Comparison of ENCODE assay signal across 8 mouse cellular contexts in the genomic region with DNA sequence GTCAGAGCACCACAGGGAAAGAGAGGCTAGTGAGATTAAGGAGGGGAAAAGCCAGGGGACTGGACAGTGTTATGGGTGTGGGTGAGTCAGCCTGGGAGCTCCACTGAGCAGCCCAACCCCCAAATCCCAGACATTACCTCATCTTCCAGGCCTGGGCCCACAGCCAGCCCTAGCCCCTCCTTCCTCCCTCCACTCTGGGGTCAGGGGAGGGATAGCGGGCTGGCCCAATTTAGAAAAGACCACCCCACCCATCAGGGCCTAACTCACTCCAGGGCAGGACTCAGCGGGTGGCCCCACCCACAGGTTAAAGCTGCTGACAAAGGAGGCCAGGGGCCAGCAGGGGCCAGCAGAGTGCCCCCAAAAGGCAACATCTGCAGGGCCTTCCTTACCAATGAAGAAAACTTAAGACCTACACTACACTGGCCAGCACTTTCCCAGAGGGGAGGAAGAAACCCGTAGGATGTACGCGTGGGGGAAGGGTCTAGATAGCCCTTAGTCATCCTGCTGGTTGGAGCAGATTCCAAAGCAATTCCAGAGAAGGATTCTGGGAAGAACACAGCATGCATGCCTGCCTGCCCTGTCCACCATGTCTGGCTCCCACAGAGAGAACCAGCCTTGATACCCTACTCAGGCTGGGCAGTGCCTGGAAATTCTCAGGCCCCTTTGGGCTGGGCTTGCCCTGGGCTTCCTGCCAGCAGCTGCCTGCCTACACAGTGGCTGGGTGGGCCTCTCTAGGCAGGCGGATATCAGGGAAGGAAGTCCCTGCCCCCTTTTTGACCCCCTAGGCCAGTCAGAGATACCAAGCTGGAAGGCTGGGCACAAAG. TPM values are rescaled to one million over a fixed set of nuclear protein-coding genes. Genes with fewer than 3 reads are reported as not detected.
DNase-seq lines count a peak whose midpoint lies in the region; ATAC-seq and TF ChIP-seq lines count a peak whose summit lies in the region.

No protein-coding gene starts in this region.

- DNase-seq in adrenal gland, adult (ENCODE audit: inconsistent age in 2 of 2, low spot score in 1 of 2): peak; percentile 80 to 86
- no peak for DNase-seq in adrenal gland, postnatal 4 days (ENCODE audit: low spot score in 2 of 2)
- DNase-seq in embryonic facial prominence, embryonic 10.5 days (ENCODE audit: low spot score): peak; percentile 83
- DNase-seq in heart, embryonic 10.5 days (ENCODE audit: low spot score): peak; percentile 95
- peak; percentile 89 for DNase-seq in lung, postnatal 14 days
- DNase-seq in left cerebral cortex, adult 9 months (ENCODE audit: low spot score in 2 of 2): no peak

- H3K27ac ChIP-seq in embryonic facial prominence, embryonic 10.5 days (replicated peaks): peak overlapping the region; percentile 97
- peak overlapping the region; percentile 98 for H3K27ac ChIP-seq in heart, embryonic 10.5 days
- peak overlapping the region; percentile 84; the same call in 1 of the 2 replicates for H3K27ac ChIP-seq in kidney, embryonic 14.5 days (ENCODE audit: low read depth, low read length)
- peak overlapping the region; percentile 63 for H3K27ac ChIP-seq in small intestine, adult 2 months (ENCODE audit: insufficient read depth, low read depth, low read length)

- no peak for TF ChIP-seq CTCF in small intestine, adult 2 months (IDR thresholded peaks at IDR 0.05; ENCODE audit: extremely low read depth, insufficient read length, insufficient replicate concordance, low read depth, low read length)

- H3K27me3 ChIP-seq in embryonic facial prominence, embryonic 10.5 days (replicated peaks; ENCODE audit: low read depth, poor library complexity, severe bottlenecking): peaks cover 15% of the 10 kb centered on the region; the same call in 1 of the 2 replicates
- H3K27me3 ChIP-seq in heart, embryonic 10.5 days (ENCODE audit: insufficient read depth, poor library complexity, severe bottlenecking): peaks cover 12% of the 10 kb centered on the region
- H3K27me3 ChIP-seq in kidney, embryonic 14.5 days (ENCODE audit: control insufficient read depth, insufficient read depth, low read length): no peaks in the 10 kb centered on the region; the same call in 1 of the 2 replicates
- H3K27me3 ChIP-seq in small intestine, adult 2 months (ENCODE audit: control insufficient read depth, insufficient read depth, low read length): no peaks in the 10 kb centered on the region

- peaks cover 54% of the 10 kb centered on the region for H3K4me1 ChIP-seq in embryonic facial prominence, embryonic 10.5 days
- peaks cover 58% of the 10 kb centered on the region for H3K4me1 ChIP-seq in heart, embryonic 10.5 days
- peaks cover 26% of the 10 kb centered on the region for H3K4me1 ChIP-seq in kidney, embryonic 14.5 days (ENCODE audit: control insufficient read depth, insufficient read depth, low read length)
- peaks cover 17% of the 10 kb centered on the region for H3K4me1 ChIP-seq in small intestine, adult 2 months (ENCODE audit: control insufficient read depth, insufficient read depth, insufficient read length, low read length)

- peaks cover 58% of the 10 kb centered on the region for H3K36me3 ChIP-seq in embryonic facial prominence, embryonic 10.5 days (replicated peaks)
- peaks cover 61% of the 10 kb centered on the region for H3K36me3 ChIP-seq in heart, embryonic 10.5 days
- peaks cover 44% of the 10 kb centered on the region for H3K36me3 ChIP-seq in kidney, embryonic 14.5 days (ENCODE audit: control insufficient read depth, insufficient read depth, low read length)
- H3K36me3 ChIP-seq in small intestine, adult 2 months (ENCODE audit: control insufficient read depth, insufficient read depth, low read length): peaks cover 9% of the 10 kb centered on the region

- H3K9me3 ChIP-seq in embryonic facial prominence, embryonic 10.5 days: no peaks in the 10 kb centered on the region
- no peaks in the 10 kb centered on the region for H3K9me3 ChIP-seq in heart, embryonic 10.5 days
- no peaks in the 10 kb centered on the region for H3K9me3 ChIP-seq in kidney, embryonic 14.5 days (ENCODE audit: control insufficient read depth, low read length)

- peak; percentile 68 for ATAC-seq in kidney, embryonic 14.5 days (ENCODE audit: low FRiP score, low TSS enrichment)

- peak overlapping the region; percentile 93 for H3K4me2 ChIP-seq in kidney, embryonic 14.5 days (replicated peaks; ENCODE audit: low read depth, low read length)

- no peak overlapping the region; the same call in 1 of the 2 replicates for H3K9ac ChIP-seq in kidney, embryonic 14.5 days (ENCODE audit: low read depth, low read length)

- peak overlapping the region; percentile 93 for H3K4me3 ChIP-seq in embryonic facial prominence, embryonic 10.5 days
- peak overlapping the region; percentile 98 for H3K4me3 ChIP-seq in heart, embryonic 10.5 days
- H3K4me3 ChIP-seq in kidney, embryonic 14.5 days (ENCODE audit: low read length): peak overlapping the region; percentile 58
- H3K4me3 ChIP-seq in small intestine, adult 2 months (ENCODE audit: low read depth, low read length): peak overlapping the region; percentile 1; the same call in 1 of the 2 replicates

- WGBS in embryonic facial prominence, embryonic 10.5 days: 9% methylated on average over 6 of the region's 6 CpGs
- WGBS in heart, embryonic 10.5 days: 2% methylated on average over 6 of the region's 6 CpGs
- WGBS in kidney, embryonic 14.5 days: 15% methylated on average over 6 of the region's 6 CpGs
- WGBS in small intestine, adult 2 months: 61% methylated on average over 6 of the region's 6 CpGs

- no peak for TF ChIP-seq POLR2A in small intestine, adult 2 months (IDR thresholded peaks at IDR 0.05; ENCODE audit: low read depth, low read length)

RNA-seq across cellular contexts. Expression of a gene that starts 2.6 kb away (rescaled TPM):
- 10 to 100 TPM; 44.5 to 47.1 TPM for total RNA-seq in adrenal gland, postnatal 4 days (2021)
- polyA plus RNA-seq in embryonic facial prominence, embryonic 10.5 days (2016; fragmentation: Nextera tagmentation; extraction: Ambion mirVana): 209 and 215 TPM in 2 replicates
- 397 and 462 TPM in 2 replicates for polyA plus RNA-seq in heart, embryonic 10.5 days (2016; fragmentation: Nextera tagmentation; extraction: Ambion mirVana)
- 136 and 141 TPM in 2 replicates for polyA plus RNA-seq in kidney, embryonic 14.5 days (2014; fragmentation: Nextera tagmentation; extraction: Ambion mirVana)
- 57.1 and 60.2 TPM in 2 replicates for polyA plus RNA-seq in small intestine, adult 2 months (2012; rRNA removed)

RNA-seq across cellular contexts. Expression of a gene that starts 18.2 kb away (rescaled TPM):
- total RNA-seq in adrenal gland, postnatal 4 days (2021): 1 to 10 TPM; 2.6 to 4.7 TPM
- polyA plus RNA-seq in embryonic facial prominence, embryonic 10.5 days (2016; fragmentation: Nextera tagmentation; extraction: Ambion mirVana): 3.6 and 4.2 TPM in 2 replicates
- 0.57 and 2.4 TPM in 2 replicates for polyA plus RNA-seq in heart, embryonic 10.5 days (2016; fragmentation: Nextera tagmentation; extraction: Ambion mirVana)
- polyA plus RNA-seq in kidney, embryonic 14.5 days (2014; fragmentation: Nextera tagmentation; extraction: Ambion mirVana): 1.9 and 2.2 TPM in 2 replicates
- 14.1 and 25.7 TPM in 2 replicates for polyA plus RNA-seq in small intestine, adult 2 months (2012; rRNA removed)

RNA-seq across cellular contexts. Expression of a gene that starts 23.0 kb away (rescaled TPM):
- total RNA-seq in adrenal gland, postnatal 4 days (2021): 10 to 100 TPM; 56.4 to 75.6 TPM
- 412 and 419 TPM in 2 replicates for polyA plus RNA-seq in embryonic facial prominence, embryonic 10.5 days (2016; fragmentation: Nextera tagmentation; extraction: Ambion mirVana)
- 101 and 166 TPM in 2 replicates for polyA plus RNA-seq in heart, embryonic 10.5 days (2016; fragmentation: Nextera tagmentation; extraction: Ambion mirVana)
- polyA plus RNA-seq in kidney, embryonic 14.5 days (2014; fragmentation: Nextera tagmentation; extraction: Ambion mirVana): 118 and 164 TPM in 2 replicates
- polyA plus RNA-seq in small intestine, adult 2 months (2012; rRNA removed): 8.9 and 9.8 TPM in 2 replicates

RNA-seq across cellular contexts. Expression of a gene that starts 25.6 kb away (rescaled TPM):
- total RNA-seq in adrenal gland, postnatal 4 days (2021): 10 to 100 TPM; 54.0 to 57.4 TPM
- polyA plus RNA-seq in embryonic facial prominence, embryonic 10.5 days (2016; fragmentation: Nextera tagmentation; extraction: Ambion mirVana): 90.0 and 93.5 TPM in 2 replicates
- polyA plus RNA-seq in heart, embryonic 10.5 days (2016; fragmentation: Nextera tagmentation; extraction: Ambion mirVana): 43.4 and 64.1 TPM in 2 replicates
- 94.1 and 94.7 TPM in 2 replicates for polyA plus RNA-seq in kidney, embryonic 14.5 days (2014; fragmentation: Nextera tagmentation; extraction: Ambion mirVana)
- 27.3 and 53.6 TPM in 2 replicates for polyA plus RNA-seq in small intestine, adult 2 months (2012; rRNA removed)

RNA-seq across cellular contexts. Expression of a gene that starts 46.8 kb away (rescaled TPM):
- 1 to 10 TPM; 6.4 to 8.0 TPM for total RNA-seq in adrenal gland, postnatal 4 days (2021)
- 0.54 TPM in 2 replicates for polyA plus RNA-seq in embryonic facial prominence, embryonic 10.5 days (2016; fragmentation: Nextera tagmentation; extraction: Ambion mirVana)
- polyA plus RNA-seq in heart, embryonic 10.5 days (2016; fragmentation: Nextera tagmentation; extraction: Ambion mirVana): 0.17 and 0.21 TPM in 2 replicates
- 0.77 and 3.4 TPM in 2 replicates for polyA plus RNA-seq in kidney, embryonic 14.5 days (2014; fragmentation: Nextera tagmentation; extraction: Ambion mirVana)
- 5.9 and 8.2 TPM in 2 replicates for polyA plus RNA-seq in small intestine, adult 2 months (2012; rRNA removed)

Comparison
In these comparisons a context has a peak if more than half of its experiments do, and no peak if none do; other contexts are left out.
1. DNase-seq: peak in adrenal gland, adult (2 of 2), embryonic facial prominence, embryonic 10.5 days (single experiment), heart, embryonic 10.5 days (single experiment) and lung, postnatal 14 days (single experiment); none in adrenal gland, postnatal 4 days (0 of 2) and left cerebral cortex, adult 9 months (0 of 2).
2. H3K4me3 ChIP-seq: peak in every context shown above with its lines; median percentile 98 in heart, embryonic 10.5 days; 93 in embryonic facial prominence, embryonic 10.5 days; 58 in kidney, embryonic 14.5 days; 1 in small intestine, adult 2 months.
3. Peak in every context shown above with its lines, with median percentiles within 50 percentile points of each other: H3K27ac ChIP-seq.